Mouse (Mus musculus): Measurements from ENCODE around the gene S100a7a.

GRCm38 (mm10) chr3:90638511-90639275, 15.1 kb upstream of the S100a7a start:
- TF ChIP-seq POLR2A (IDR thresholded peaks at IDR 0.05; ENCODE audit: insufficient read depth, low read depth, low read length) (no peak), CTCF (IDR thresholded peaks at IDR 0.05; ENCODE audit: insufficient read depth, low read depth, low read length) (no peak)

All from olfactory bulb, adult 2 months (tissue).